Mouse (Mus musculus) B cell, adult 2 months (primary cell): ENCODE results near the gene Chit1.

ENCODE experiments used
- DNase-seq, 2 experiments: peaks; one replicate each; pipeline ENCODE4 v3.0.0; 2022

Gene Chit1

GRCm38 (mm10) chr1:134110979-134111378 lies at the start of gene Chit1:
Gene Chit1, plus strand, starts transcription at chr1:134111242.
- peak in 1 of 2 experiments; percentile 37 for DNase-seq

DNA sequence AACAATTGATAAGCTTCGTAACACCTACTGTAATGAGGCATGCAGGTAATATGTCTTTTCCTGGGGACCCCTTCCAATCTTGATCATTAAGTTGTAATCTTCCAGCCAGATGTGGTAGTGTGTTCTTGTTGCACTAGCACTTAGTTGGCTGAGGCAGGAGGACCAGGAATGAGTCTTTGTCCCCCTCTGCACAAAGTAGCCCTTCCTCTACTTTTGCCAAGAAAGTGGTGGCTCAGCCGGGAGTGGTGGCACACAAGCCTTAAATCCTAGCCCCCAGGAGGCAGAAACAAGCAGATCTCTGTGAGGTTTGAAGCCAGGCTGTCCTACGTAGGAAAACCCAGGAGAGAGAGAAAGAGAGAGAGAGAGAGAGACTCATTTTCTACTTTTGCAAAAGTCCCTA lies 49.1 kb upstream of the Chit1 start:
- peak in 1 of 2 experiments; percentile 16 for DNase-seq

- DNase-seq = no peak
These were observed 48.5 kb upstream of the Chit1 start for GRCm38 (mm10) chr1:134062411-134063085.

- DNase-seq = peak; percentile 89 to 90
These were observed 47.8 kb upstream of the Chit1 start for GRCm38 (mm10) chr1:134063086-134063772.

DNA sequence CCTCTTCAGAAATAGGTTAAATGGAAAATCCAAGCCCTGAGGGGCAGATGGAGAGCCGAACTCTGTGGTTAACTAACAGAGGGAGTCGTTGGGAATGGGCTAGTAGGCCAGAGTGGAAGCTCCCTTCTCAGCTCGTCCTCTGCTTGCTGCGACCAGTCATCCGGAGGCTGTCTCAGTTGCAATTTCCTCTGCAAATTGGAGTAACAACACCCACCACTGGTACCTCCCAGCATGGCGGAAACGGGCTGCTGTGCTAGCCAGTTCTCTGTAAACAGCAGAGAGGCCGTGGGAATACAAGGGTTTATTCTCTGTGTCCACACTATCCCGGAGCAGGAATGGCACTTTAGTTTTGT lies 47.3 kb upstream of the Chit1 start:
- peak; percentile 68 to 71 for DNase-seq

DNA sequence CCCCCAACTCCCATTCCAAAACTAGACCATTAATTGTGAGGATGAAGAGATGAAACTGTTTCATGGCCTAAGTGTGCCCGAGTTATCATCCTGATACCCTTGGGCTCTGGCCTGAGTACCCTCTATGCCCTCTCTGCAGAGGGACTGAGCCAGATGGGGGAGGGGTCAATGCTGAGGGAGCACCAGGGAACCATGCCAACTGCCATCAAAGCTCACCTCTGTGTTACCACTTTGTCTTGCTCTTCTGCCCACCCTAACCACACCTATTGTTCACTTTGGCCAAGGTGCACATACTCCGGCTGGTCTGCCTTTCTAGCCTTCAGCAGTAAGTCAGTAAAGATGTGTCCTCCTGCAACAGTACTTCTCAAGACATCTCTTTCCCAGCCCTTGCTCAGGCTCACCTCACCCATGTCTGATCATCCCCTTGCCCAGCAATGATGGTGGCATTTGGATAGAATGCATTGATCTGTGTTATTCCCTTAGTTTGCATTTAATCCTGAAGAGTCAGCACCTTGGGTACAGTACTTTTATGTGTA lies 46.7 kb upstream of the Chit1 start:
- peak in 1 of 2 experiments; percentile 23 for DNase-seq

- peak; percentile 64 to 70 for DNase-seq
These were observed 45.7 kb upstream of the Chit1 start for GRCm38 (mm10) chr1:134065241-134065809.

DNA sequence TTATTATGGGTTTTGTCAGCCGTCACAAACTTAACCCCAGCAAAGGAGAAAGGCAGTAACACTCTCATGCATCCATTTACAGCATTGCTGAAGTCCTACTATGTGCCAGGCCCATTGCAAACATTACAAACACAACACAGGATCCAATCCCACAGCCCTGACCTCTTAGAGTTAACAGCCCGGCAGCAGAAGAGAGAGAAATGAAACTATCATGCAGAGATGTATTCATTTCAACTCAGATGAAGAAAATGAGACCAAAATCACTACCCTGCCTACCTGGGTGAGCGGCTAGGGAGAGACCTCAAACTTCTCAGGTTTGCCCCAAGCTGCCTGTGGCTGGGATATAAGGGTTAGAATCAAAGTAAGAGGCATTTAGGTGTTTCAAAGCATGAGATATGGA lies 44.5 kb upstream of the Chit1 start:
- DNase-seq = peak; percentile 56 to 59

GRCm38 (mm10) chr1:134067143-134067619 lies 43.9 kb upstream of the Chit1 start:
- peak; percentile 78 to 83 for DNase-seq

DNA sequence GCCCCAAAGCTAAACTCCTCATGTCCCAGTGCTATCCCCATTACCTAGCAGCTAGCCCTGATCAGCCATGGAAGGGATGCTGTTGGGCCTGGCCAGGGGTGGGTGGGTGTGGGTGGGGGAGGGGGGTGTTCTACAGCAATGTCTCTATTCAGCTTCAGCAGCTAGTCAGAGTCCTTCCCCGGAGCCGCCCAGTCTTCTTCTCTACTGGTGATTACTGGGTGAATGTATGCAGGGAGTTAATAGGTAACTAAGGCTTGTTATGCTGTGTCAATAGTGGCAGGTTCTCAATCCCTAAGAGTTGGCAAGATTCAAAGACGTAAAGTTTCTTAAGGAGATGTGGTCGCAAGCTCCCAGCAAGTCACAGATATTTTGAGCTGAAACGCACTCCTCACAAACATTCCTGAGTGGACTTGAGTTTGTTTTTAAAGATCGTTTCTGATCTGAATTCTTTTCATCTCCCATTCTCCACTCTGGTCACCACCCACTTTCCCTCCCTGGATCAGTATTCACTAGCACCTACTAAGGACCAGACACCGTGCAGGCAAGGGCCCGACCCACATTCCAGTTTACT lies 40.9 kb upstream of the Chit1 start:
- no peak for DNase-seq

DNA sequence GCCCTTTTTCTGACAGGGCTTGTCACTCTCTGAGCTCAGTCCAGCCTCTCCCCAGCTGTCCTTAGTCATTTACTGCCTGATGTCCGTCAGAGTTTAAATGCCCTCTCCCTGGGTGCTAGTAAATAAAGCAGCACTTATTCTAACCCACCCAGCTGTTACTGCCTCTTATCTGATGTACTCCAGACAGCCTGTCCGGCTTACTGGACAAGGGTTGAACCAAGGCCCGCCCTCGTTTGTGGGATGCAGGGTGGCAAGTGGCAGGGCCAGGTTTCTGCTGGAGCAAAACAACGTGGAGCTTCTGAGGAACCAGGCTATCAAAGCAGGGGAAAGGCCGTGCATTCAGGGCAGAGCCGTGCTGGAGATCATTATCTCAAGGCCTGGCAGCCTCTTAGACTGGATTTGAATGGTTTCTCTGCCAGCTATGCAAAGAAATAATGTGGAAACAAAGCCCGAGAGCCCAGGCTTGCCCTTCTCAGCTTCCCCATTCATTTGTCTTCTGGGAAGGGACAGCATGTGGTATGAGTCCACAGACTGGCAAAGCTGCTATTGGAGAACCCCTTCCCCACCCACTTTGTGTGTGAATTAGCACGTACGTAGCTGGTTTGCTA lies 39.5 kb upstream of the Chit1 start:
- DNase-seq = no peak

DNA sequence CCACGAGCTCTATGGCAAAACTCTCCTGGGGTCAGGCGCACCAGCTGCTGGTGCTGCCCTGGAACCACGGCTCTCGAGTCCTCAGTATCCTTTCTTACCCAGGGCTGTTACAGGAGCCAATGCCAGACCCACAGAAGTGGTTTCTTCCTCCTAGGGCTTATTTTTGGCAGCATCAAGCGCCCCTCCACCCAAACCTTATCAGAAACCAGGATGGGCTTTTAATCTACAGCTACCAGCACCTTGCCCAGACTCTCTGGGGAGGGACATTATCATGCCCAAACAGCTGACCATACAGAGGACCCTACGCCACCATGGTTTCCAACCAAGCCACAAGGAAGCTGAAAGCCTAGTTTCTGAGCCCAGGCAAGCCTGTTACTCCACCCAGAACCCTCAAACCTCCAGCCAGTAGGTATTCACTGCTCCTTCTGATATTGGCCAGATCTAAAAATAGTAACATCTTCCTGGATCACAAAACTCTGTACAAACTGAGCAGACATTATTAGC lies 37.9 kb upstream of the Chit1 start:
- DNase-seq = no peak

DNA sequence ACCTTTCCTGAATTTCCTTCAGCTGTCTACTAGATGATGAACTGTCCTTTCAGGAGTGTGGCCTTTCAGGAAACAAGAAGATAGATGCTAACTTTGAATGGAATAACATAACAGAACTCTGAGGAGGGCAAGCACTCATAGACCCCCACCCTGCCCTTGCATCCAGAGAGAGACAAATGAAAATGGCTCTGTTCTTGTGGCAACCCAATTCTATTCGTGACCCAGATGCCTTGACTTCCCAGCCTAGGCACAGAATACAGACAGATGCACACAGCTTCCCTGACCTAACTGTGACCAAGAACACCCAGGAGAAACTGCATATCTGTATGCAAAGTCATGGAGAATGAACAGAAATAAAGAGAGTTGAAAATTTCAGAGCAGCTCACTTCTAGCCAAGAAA lies 37.4 kb upstream of the Chit1 start:
- no peak for DNase-seq

GRCm38 (mm10) chr1:134074184-134074583 lies 36.9 kb upstream of the Chit1 start:
- no peak for DNase-seq

GRCm38 (mm10) chr1:134074606-134075005 lies 36.4 kb upstream of the Chit1 start:
- peak in 1 of 2 experiments; percentile 21 for DNase-seq

GRCm38 (mm10) chr1:134075532-134075931 lies 35.5 kb upstream of the Chit1 start:
- DNase-seq = no peak

GRCm38 (mm10) chr1:134076789-134077188 lies 34.3 kb upstream of the Chit1 start:
- no peak for DNase-seq

GRCm38 (mm10) chr1:134077389-134078060 lies 33.5 kb upstream of the Chit1 start:
- peak; percentile 60 to 63 for DNase-seq

DNA sequence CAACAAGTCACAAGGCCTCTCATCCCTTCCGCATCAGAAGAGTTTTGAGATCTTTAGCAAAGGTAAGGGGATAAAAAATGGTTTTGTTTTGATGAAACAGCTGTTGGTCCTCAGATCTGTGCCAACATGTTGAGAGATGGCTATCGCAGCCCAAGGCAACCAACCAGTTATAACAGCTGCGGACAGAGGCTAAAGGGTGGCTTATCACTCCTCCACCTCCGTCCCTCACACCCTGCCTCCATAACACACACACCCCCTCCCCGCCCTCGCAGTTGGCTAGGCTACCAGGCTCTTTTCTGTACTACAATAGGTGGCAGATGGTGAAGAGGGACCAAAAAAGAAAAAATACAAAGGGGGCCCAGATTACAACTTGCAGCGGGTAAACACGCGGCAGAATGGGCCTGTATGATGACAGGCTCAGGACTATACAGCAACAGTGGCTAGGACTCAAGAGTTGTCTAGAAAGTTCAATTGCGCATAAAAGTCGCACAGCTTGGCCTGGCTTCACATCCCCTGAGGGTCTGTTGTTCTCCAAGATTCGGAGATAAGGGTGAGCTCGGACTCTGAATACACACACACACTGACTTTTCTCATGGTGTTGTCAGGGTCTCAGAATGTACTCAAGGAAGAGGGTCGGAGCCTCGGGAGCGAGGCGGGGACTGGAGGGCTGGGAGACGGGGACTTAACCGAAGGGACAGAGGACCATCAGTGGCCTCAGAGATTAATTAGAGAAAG lies 32.8 kb upstream of the Chit1 start:
- peak; percentile 41 to 53 for DNase-seq

GRCm38 (mm10) chr1:134078802-134079476 lies 32.1 kb upstream of the Chit1 start, which contains the start of gene Btg2:
Gene Btg2, minus strand, starts transcription at chr1:134079120.
- peak; percentile 96 to 97 for DNase-seq
